Mouse (Mus musculus): ENCODE results near the gene Fam71e2. TPM values are rescaled to one million over a fixed set of nuclear protein-coding genes. Genes with fewer than 3 reads are reported as not detected.

Gene Fam71e2
- polyA plus RNA-seq, 1 experiment from 2014 or later, result not detected

- peak overlapping the region; percentile 90; the same call in 1 of the 2 replicates for H3K9ac ChIP-seq
- H3K36me3 ChIP-seq, result peaks cover 36% of the 10 kb centered on the region
- WGBS, result 83% methylated on average over 21 of the region's 21 CpGs
- no peak for ATAC-seq (ENCODE audit: low FRiP score)
- H3K4me3 ChIP-seq, result peak overlapping the region; percentile 64; the same call in 1 of the 2 replicates
- H3K4me2 ChIP-seq (replicated peaks), result peak overlapping the region; percentile 88
- H3K27ac ChIP-seq, result peak overlapping the region; percentile 91
- H3K27me3 ChIP-seq, result no peaks in the 10 kb centered on the region
- peaks cover 39% of the 10 kb centered on the region for H3K4me1 ChIP-seq
- H3K9me3 ChIP-seq (replicated peaks), result no peaks in the 10 kb centered on the region
Measured at GRCm38 (mm10) chr7:4741672-4742481, 29.2 kb downstream of the Fam71e2 start.

GRCm38 (mm10) chr7:4741151-4741550 lies 30.0 kb downstream of the Fam71e2 start:
- Histone ChIP-seq H3K27ac (peak overlapping the region; percentile 91), H3K4me1 (peaks cover 35% of the 10 kb centered on the region), H3K36me3 (peaks cover 29% of the 10 kb centered on the region), H3K9me3 (replicated peaks) (no peaks in the 10 kb centered on the region), H3K4me2 (replicated peaks) (peak overlapping the region; percentile 88), H3K9ac (peak overlapping the region; percentile 90), H3K4me3 (peak overlapping the region; percentile 64), H3K27me3 (no peaks in the 10 kb centered on the region)
- ATAC-seq (ENCODE audit: low FRiP score), result no peak
- WGBS, result 3% methylated on average over 4 of the region's 4 CpGs

GRCm38 (mm10) chr7:4740309-4740727 lies 30.8 kb downstream of the Fam71e2 start:
- Histone ChIP-seq H3K4me3 (peak overlapping the region; percentile 64), H3K36me3 (peaks cover 20% of the 10 kb centered on the region), H3K9me3 (replicated peaks) (no peaks in the 10 kb centered on the region), H3K27me3 (no peaks in the 10 kb centered on the region), H3K9ac (peak overlapping the region; percentile 90), H3K4me2 (replicated peaks) (peak overlapping the region; percentile 88), H3K4me1 (peaks cover 35% of the 10 kb centered on the region), H3K27ac (peak overlapping the region; percentile 91)
- WGBS, result 0% methylated on average over 14 of the region's 14 CpGs
- ATAC-seq (ENCODE audit: low FRiP score), result peak; percentile 48

- Histone ChIP-seq H3K9ac (peak within 1 kb of the TSS; percentile 90), H3K36me3 (peaks cover 17% of the 10 kb centered on the region), H3K4me1 (peaks cover 35% of the 10 kb centered on the region), H3K4me2 (replicated peaks) (peak within 1 kb of the TSS; percentile 88), H3K9me3 (replicated peaks) (no peaks in the 10 kb centered on the region), H3K4me3 (peak within 1 kb of the TSS; percentile 64), H3K27ac (peak within 1 kb of the TSS; percentile 91), H3K27me3 (no peaks in the 10 kb centered on the region)
- ATAC-seq (ENCODE audit: low FRiP score), result peak; percentile 98
- under 1% methylated on average over 35 of the region's 44 CpGs for WGBS
Measured at GRCm38 (mm10) chr7:4739544-4740275, 31.4 kb downstream of the Fam71e2 start, which contains the start of gene Kmt5c. Gene Kmt5c (plus strand): TSS chr7:4740115.

- Histone ChIP-seq H3K27me3 (no peaks in the 10 kb centered on the region), H3K4me1 (peaks cover 35% of the 10 kb centered on the region), H3K4me3 (peak overlapping the region; percentile 31), H3K9me3 (replicated peaks) (no peaks in the 10 kb centered on the region), H3K9ac (no peak overlapping the region; the same call in 1 of the 2 replicates), H3K4me2 (replicated peaks) (peak overlapping the region; percentile 53), H3K36me3 (peaks cover 14% of the 10 kb centered on the region; the same call in 1 of the 2 replicates), H3K27ac (peak overlapping the region; percentile 79)
- WGBS, result 44% methylated on average over 10 of the region's 10 CpGs
- ATAC-seq (ENCODE audit: low FRiP score), result no peak
Measured at GRCm38 (mm10) chr7:4739041-4739543, 32.0 kb downstream of the Fam71e2 start.

- WGBS, result 72% methylated on average over 6 of the region's 6 CpGs
- no peak overlapping the region for H3K9ac ChIP-seq
- no peak overlapping the region for H3K27ac ChIP-seq
- no peak overlapping the region for H3K4me2 ChIP-seq (replicated peaks)
- H3K27me3 ChIP-seq, result no peaks in the 10 kb centered on the region
- no peaks in the 10 kb centered on the region for H3K4me1 ChIP-seq
- ATAC-seq (ENCODE audit: low FRiP score), result no peak
- no peaks in the 10 kb centered on the region for H3K9me3 ChIP-seq (replicated peaks)
- H3K36me3 ChIP-seq, result no peaks in the 10 kb centered on the region
- H3K4me3 ChIP-seq, result no peak overlapping the region
Measured at GRCm38 (mm10) chr7:4732968-4733392, 38.1 kb downstream of the Fam71e2 start.

GRCm38 (mm10) chr7:4731090-4731489 lies 40.0 kb downstream of the Fam71e2 start:
- Histone ChIP-seq H3K4me3 (no peak overlapping the region), H3K27me3 (no peaks in the 10 kb centered on the region), H3K27ac (no peak overlapping the region), H3K9ac (no peak overlapping the region), H3K4me2 (replicated peaks) (no peak overlapping the region), H3K9me3 (replicated peaks) (no peaks in the 10 kb centered on the region), H3K4me1 (no peaks in the 10 kb centered on the region), H3K36me3 (no peaks in the 10 kb centered on the region)
- no peak for ATAC-seq (ENCODE audit: low FRiP score)
- 84% methylated on average over 5 of the region's 5 CpGs for WGBS

GRCm38 (mm10) chr7:4725169-4725568 lies 45.9 kb downstream of the Fam71e2 start, which contains the start of gene Tmem150b:
Gene Tmem150b (minus strand): TSS chr7:4725249.
- 87% methylated on average over 7 of the region's 7 CpGs for WGBS
- Histone ChIP-seq H3K9ac (no peak within 1 kb of the TSS), H3K9me3 (replicated peaks) (no peaks in the 10 kb centered on the region), H3K4me2 (replicated peaks) (no peak within 1 kb of the TSS), H3K27me3 (peaks cover 3% of the 10 kb centered on the region; the same call in 1 of the 2 replicates), H3K36me3 (no peaks in the 10 kb centered on the region), H3K4me3 (no peak within 1 kb of the TSS), H3K27ac (no peak within 1 kb of the TSS), H3K4me1 (no peaks in the 10 kb centered on the region)
- no peak for ATAC-seq (ENCODE audit: low FRiP score)

GRCm38 (mm10) chr7:4724359-4724758 lies 46.7 kb downstream of the Fam71e2 start:
- no peak overlapping the region for H3K27ac ChIP-seq
- WGBS, result 74% methylated on average over 3 of the region's 3 CpGs
- H3K9ac ChIP-seq, result no peak overlapping the region
- no peak overlapping the region for H3K4me2 ChIP-seq (replicated peaks)
- ATAC-seq (ENCODE audit: low FRiP score), result no peak
- no peak overlapping the region for H3K4me3 ChIP-seq
- H3K27me3 ChIP-seq, result peaks cover 3% of the 10 kb centered on the region; the same call in 1 of the 2 replicates
- no peaks in the 10 kb centered on the region for H3K4me1 ChIP-seq
- H3K9me3 ChIP-seq (replicated peaks), result no peaks in the 10 kb centered on the region
- no peaks in the 10 kb centered on the region for H3K36me3 ChIP-seq

GRCm38 (mm10) chr7:4723508-4723907 lies 47.6 kb downstream of the Fam71e2 start:
- Histone ChIP-seq H3K4me3 (peak overlapping the region; percentile 19; the same call in 1 of the 2 replicates), H3K4me2 (replicated peaks) (peak overlapping the region; percentile 51), H3K4me1 (no peaks in the 10 kb centered on the region), H3K9ac (peak overlapping the region; percentile 43; the same call in 1 of the 2 replicates), H3K27ac (no peak overlapping the region), H3K9me3 (replicated peaks) (no peaks in the 10 kb centered on the region), H3K36me3 (no peaks in the 10 kb centered on the region), H3K27me3 (peaks cover 3% of the 10 kb centered on the region; the same call in 1 of the 2 replicates)
- 0 out of 2 replicates have a peak, but pooled peaks have one; percentile 51 for ATAC-seq (ENCODE audit: low FRiP score)
- 37% methylated on average over 12 of the region's 12 CpGs for WGBS

- Histone ChIP-seq H3K27ac (no peak overlapping the region), H3K27me3 (no peaks in the 10 kb centered on the region), H3K4me3 (no peak overlapping the region), H3K4me1 (no peaks in the 10 kb centered on the region), H3K36me3 (peaks cover 30% of the 10 kb centered on the region), H3K9ac (no peak overlapping the region), H3K4me2 (replicated peaks) (no peak overlapping the region), H3K9me3 (replicated peaks) (no peaks in the 10 kb centered on the region)
- WGBS, result 96% methylated on average over 3 of the region's 3 CpGs
- ATAC-seq (ENCODE audit: low FRiP score), result no peak
Measured at GRCm38 (mm10) chr7:4719276-4719675, 51.8 kb downstream of the Fam71e2 start.

- Histone ChIP-seq H3K4me2 (replicated peaks) (no peak overlapping the region), H3K9me3 (replicated peaks) (no peaks in the 10 kb centered on the region), H3K9ac (no peak overlapping the region), H3K27ac (no peak overlapping the region), H3K27me3 (no peaks in the 10 kb centered on the region), H3K4me3 (no peak overlapping the region), H3K4me1 (no peaks in the 10 kb centered on the region), H3K36me3 (peaks cover 54% of the 10 kb centered on the region)
- ATAC-seq (ENCODE audit: low FRiP score), result no peak
- 74% methylated on average over 6 of the region's 6 CpGs for WGBS
Measured at GRCm38 (mm10) chr7:4716955-4717354, 54.1 kb downstream of the Fam71e2 start.
